Mouse (Mus musculus) liver, embryonic 14.5 days (tissue): ENCODE data around the gene Disp1.

Experiments used
- CTCF ChIP-seq: IDR thresholded peaks from 2 replicates; pipeline ENCODE4 v1.5.1; 2016; ENCODE audit warnings: antibody characterized with exemption, low read depth, control low read depth
- EP300 ChIP-seq: IDR thresholded peaks from 2 replicates; pipeline ENCODE4 v1.6.1; 2016; ENCODE audit warnings: antibody characterized with exemption, low read depth

DNA sequence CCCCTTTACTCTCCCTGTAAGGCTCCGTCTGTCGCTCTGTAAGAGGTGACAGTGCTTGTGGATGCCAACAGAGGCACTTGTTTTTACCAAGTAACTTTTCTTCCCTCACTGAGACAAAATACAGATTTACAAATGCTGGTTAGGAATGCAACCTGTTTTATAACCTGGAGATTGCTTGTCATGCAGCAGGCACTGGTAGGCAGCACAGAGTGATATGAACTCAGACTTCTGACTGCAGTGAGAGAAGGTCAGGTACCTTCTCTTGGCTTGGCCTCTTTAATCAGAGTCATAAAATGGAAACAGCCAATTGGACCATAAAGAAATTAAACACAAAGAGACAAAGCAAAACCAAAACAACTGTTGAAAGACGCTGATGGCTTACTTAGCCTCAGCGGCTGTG lies 83.2 kb downstream of the Disp1 start:
- TF ChIP-seq CTCF = no peak
- no peak for TF ChIP-seq EP300
